Mouse (Mus musculus): ENCODE measurements around the gene Ipo5. TPM values are rescaled to one million over a fixed set of nuclear protein-coding genes. Genes with fewer than 3 reads are reported as not detected.

Gene Ipo5
- polyA plus RNA-seq, 1 experiment from 2014 or later: 105 TPM

- 40% methylated on average over 16 of the region's 16 CpGs for WGBS (ENCODE audit: insufficient replicate concordance)
- H3K27ac ChIP-seq (ENCODE audit: low read depth, low read length): peak overlapping the region; percentile 41
- H3K4me3 ChIP-seq (ENCODE audit: low read depth, low read length): no peak overlapping the region
- H3K9ac ChIP-seq (ENCODE audit: low read depth, low read length): no peak overlapping the region
- H3K9me3 ChIP-seq (replicated peaks; ENCODE audit: control insufficient read depth, low read length): no peaks in the 10 kb centered on the region
- peaks cover 18% of the 10 kb centered on the region for H3K4me1 ChIP-seq (ENCODE audit: control insufficient read depth, insufficient read depth, low read length)
- H3K36me3 ChIP-seq (ENCODE audit: control insufficient read depth, insufficient read depth, low read length): no peaks in the 10 kb centered on the region
- no peak for ATAC-seq (replicated peaks; ENCODE audit: insufficient number of reproducible peaks, low FRiP score, low TSS enrichment)
- H3K27me3 ChIP-seq (ENCODE audit: control insufficient read depth, insufficient read depth, low read length): no peaks in the 10 kb centered on the region
- H3K4me2 ChIP-seq: peak overlapping the region; percentile 2; the same call in 1 of the 2 replicates
Observed at GRCm38 (mm10) chr14:120875811-120876388, 35.1 kb upstream of the Ipo5 start.

GRCm38 (mm10) chr14:120877147-120877546 is 33.9 kb upstream of the Ipo5 start:
- H3K9me3 ChIP-seq (replicated peaks; ENCODE audit: control insufficient read depth, low read length): no peaks in the 10 kb centered on the region
- H3K9ac ChIP-seq (ENCODE audit: low read depth, low read length): no peak overlapping the region
- H3K36me3 ChIP-seq (ENCODE audit: control insufficient read depth, insufficient read depth, low read length): no peaks in the 10 kb centered on the region
- H3K27ac ChIP-seq (ENCODE audit: low read depth, low read length): no peak overlapping the region
- 65% methylated on average over 10 of the region's 10 CpGs for WGBS (ENCODE audit: insufficient replicate concordance)
- no peak overlapping the region for H3K4me3 ChIP-seq (ENCODE audit: low read depth, low read length)
- H3K4me2 ChIP-seq: no peak overlapping the region
- H3K4me1 ChIP-seq (ENCODE audit: control insufficient read depth, insufficient read depth, low read length): peaks cover 17% of the 10 kb centered on the region
- no peak for ATAC-seq (replicated peaks; ENCODE audit: insufficient number of reproducible peaks, low FRiP score, low TSS enrichment)
- no peaks in the 10 kb centered on the region for H3K27me3 ChIP-seq (ENCODE audit: control insufficient read depth, insufficient read depth, low read length)

- Histone ChIP-seq H3K9me3 (replicated peaks; ENCODE audit: control insufficient read depth, low read length) (no peaks in the 10 kb centered on the region), H3K9ac (ENCODE audit: low read depth, low read length) (no peak overlapping the region), H3K27me3 (ENCODE audit: control insufficient read depth, insufficient read depth, low read length) (no peaks in the 10 kb centered on the region), H3K27ac (ENCODE audit: low read depth, low read length) (no peak overlapping the region), H3K36me3 (ENCODE audit: control insufficient read depth, insufficient read depth, low read length) (no peaks in the 10 kb centered on the region), H3K4me1 (ENCODE audit: control insufficient read depth, insufficient read depth, low read length) (peaks cover 16% of the 10 kb centered on the region), H3K4me3 (ENCODE audit: low read depth, low read length) (no peak overlapping the region), H3K4me2 (no peak overlapping the region)
- 82% methylated on average over 2 of the region's 2 CpGs for WGBS (ENCODE audit: insufficient replicate concordance)
- no peak for ATAC-seq (replicated peaks; ENCODE audit: insufficient number of reproducible peaks, low FRiP score, low TSS enrichment)
Observed at GRCm38 (mm10) chr14:120879026-120879425, 32.0 kb upstream of the Ipo5 start.

- H3K4me2 ChIP-seq: no peak overlapping the region
- peaks cover 2% of the 10 kb centered on the region; the same call in 1 of the 2 replicates for H3K4me1 ChIP-seq (ENCODE audit: control insufficient read depth, insufficient read depth, low read length)
- H3K9me3 ChIP-seq (replicated peaks; ENCODE audit: control insufficient read depth, low read length): no peaks in the 10 kb centered on the region
- no peaks in the 10 kb centered on the region for H3K27me3 ChIP-seq (ENCODE audit: control insufficient read depth, insufficient read depth, low read length)
- no peak overlapping the region for H3K27ac ChIP-seq (ENCODE audit: low read depth, low read length)
- H3K36me3 ChIP-seq (ENCODE audit: control insufficient read depth, insufficient read depth, low read length): no peaks in the 10 kb centered on the region
- 63% methylated on average over 4 of the region's 5 CpGs for WGBS (ENCODE audit: insufficient replicate concordance)
- no peak overlapping the region for H3K4me3 ChIP-seq (ENCODE audit: low read depth, low read length)
- ATAC-seq (replicated peaks; ENCODE audit: insufficient number of reproducible peaks, low FRiP score, low TSS enrichment): no peak
- H3K9ac ChIP-seq (ENCODE audit: low read depth, low read length): no peak overlapping the region
Observed at GRCm38 (mm10) chr14:120880601-120881000, 30.4 kb upstream of the Ipo5 start.

- H3K27ac ChIP-seq (ENCODE audit: low read depth, low read length): no peak overlapping the region
- ATAC-seq (replicated peaks; ENCODE audit: insufficient number of reproducible peaks, low FRiP score, low TSS enrichment): no peak
Observed at GRCm38 (mm10) chr14:120881054-120881453, 30.0 kb upstream of the Ipo5 start.

GRCm38 (mm10) chr14:120888681-120889080 is 22.3 kb upstream of the Ipo5 start:
- WGBS (ENCODE audit: insufficient replicate concordance): 82% methylated on average over 11 of the region's 11 CpGs
- no peak overlapping the region for H3K9ac ChIP-seq (ENCODE audit: low read depth, low read length)
- no peaks in the 10 kb centered on the region for H3K27me3 ChIP-seq (ENCODE audit: control insufficient read depth, insufficient read depth, low read length)
- no peak overlapping the region for H3K4me3 ChIP-seq (ENCODE audit: low read depth, low read length)
- no peaks in the 10 kb centered on the region for H3K36me3 ChIP-seq (ENCODE audit: control insufficient read depth, insufficient read depth, low read length)
- no peaks in the 10 kb centered on the region for H3K9me3 ChIP-seq (replicated peaks; ENCODE audit: control insufficient read depth, low read length)
- H3K27ac ChIP-seq (ENCODE audit: low read depth, low read length): no peak overlapping the region
- no peak overlapping the region for H3K4me2 ChIP-seq
- ATAC-seq (replicated peaks; ENCODE audit: insufficient number of reproducible peaks, low FRiP score, low TSS enrichment): no peak
- no peaks in the 10 kb centered on the region for H3K4me1 ChIP-seq (ENCODE audit: control insufficient read depth, insufficient read depth, low read length)

More at GRCm38 (mm10) chr14:120881054-120881453, 30.0 kb upstream of the Ipo5 start:
- Histone ChIP-seq H3K9me3 (replicated peaks; ENCODE audit: control insufficient read depth, low read length) (no peaks in the 10 kb centered on the region), H3K4me3 (ENCODE audit: low read depth, low read length) (no peak overlapping the region), H3K27me3 (ENCODE audit: control insufficient read depth, insufficient read depth, low read length) (no peaks in the 10 kb centered on the region), H3K36me3 (ENCODE audit: control insufficient read depth, insufficient read depth, low read length) (no peaks in the 10 kb centered on the region), H3K9ac (ENCODE audit: low read depth, low read length) (no peak overlapping the region), H3K4me2 (no peak overlapping the region), H3K4me1 (ENCODE audit: control insufficient read depth, insufficient read depth, low read length) (no peaks in the 10 kb centered on the region)
- WGBS (ENCODE audit: insufficient replicate concordance): 83% methylated on average over 9 of the region's 9 CpGs

GRCm38 (mm10) chr14:120892369-120892768 is 18.7 kb upstream of the Ipo5 start:
- ATAC-seq (replicated peaks; ENCODE audit: insufficient number of reproducible peaks, low FRiP score, low TSS enrichment): no peak
- WGBS (ENCODE audit: insufficient replicate concordance): 59% methylated on average over 8 of the region's 8 CpGs
- H3K9me3 ChIP-seq (replicated peaks; ENCODE audit: control insufficient read depth, low read length): no peaks in the 10 kb centered on the region
- H3K4me3 ChIP-seq (ENCODE audit: low read depth, low read length): no peak overlapping the region
- H3K9ac ChIP-seq (ENCODE audit: low read depth, low read length): no peak overlapping the region
- H3K4me1 ChIP-seq (ENCODE audit: control insufficient read depth, insufficient read depth, low read length): no peaks in the 10 kb centered on the region
- H3K36me3 ChIP-seq (ENCODE audit: control insufficient read depth, insufficient read depth, low read length): no peaks in the 10 kb centered on the region
- no peak overlapping the region for H3K4me2 ChIP-seq
- H3K27me3 ChIP-seq (ENCODE audit: control insufficient read depth, insufficient read depth, low read length): no peaks in the 10 kb centered on the region
- no peak overlapping the region for H3K27ac ChIP-seq (ENCODE audit: low read depth, low read length)

GRCm38 (mm10) chr14:120896613-120897012 is 14.4 kb upstream of the Ipo5 start:
- Histone ChIP-seq H3K27me3 (ENCODE audit: control insufficient read depth, insufficient read depth, low read length) (no peaks in the 10 kb centered on the region), H3K27ac (ENCODE audit: low read depth, low read length) (no peak overlapping the region), H3K4me3 (ENCODE audit: low read depth, low read length) (no peak overlapping the region), H3K4me1 (ENCODE audit: control insufficient read depth, insufficient read depth, low read length) (no peaks in the 10 kb centered on the region), H3K9ac (ENCODE audit: low read depth, low read length) (no peak overlapping the region), H3K9me3 (replicated peaks; ENCODE audit: control insufficient read depth, low read length) (no peaks in the 10 kb centered on the region), H3K36me3 (ENCODE audit: control insufficient read depth, insufficient read depth, low read length) (no peaks in the 10 kb centered on the region), H3K4me2 (no peak overlapping the region)
- 60% methylated on average over 11 of the region's 11 CpGs for WGBS (ENCODE audit: insufficient replicate concordance)
- ATAC-seq (replicated peaks; ENCODE audit: insufficient number of reproducible peaks, low FRiP score, low TSS enrichment): no peak; the same call in 1 of the 2 replicates

GRCm38 (mm10) chr14:120898876-120899275 is 12.1 kb upstream of the Ipo5 start:
- Histone ChIP-seq H3K27ac (ENCODE audit: low read depth, low read length) (no peak overlapping the region), H3K4me2 (no peak overlapping the region), H3K4me1 (ENCODE audit: control insufficient read depth, insufficient read depth, low read length) (no peaks in the 10 kb centered on the region), H3K9me3 (replicated peaks; ENCODE audit: control insufficient read depth, low read length) (no peaks in the 10 kb centered on the region), H3K36me3 (ENCODE audit: control insufficient read depth, insufficient read depth, low read length) (no peaks in the 10 kb centered on the region), H3K27me3 (ENCODE audit: control insufficient read depth, insufficient read depth, low read length) (no peaks in the 10 kb centered on the region), H3K9ac (ENCODE audit: low read depth, low read length) (no peak overlapping the region), H3K4me3 (ENCODE audit: low read depth, low read length) (no peak overlapping the region)
- no peak for ATAC-seq (replicated peaks; ENCODE audit: insufficient number of reproducible peaks, low FRiP score, low TSS enrichment)
- 72% methylated on average over 3 of the region's 3 CpGs for WGBS (ENCODE audit: insufficient replicate concordance)
